Mouse (Mus musculus) neural tube, embryonic 11.5 days (tissue): ENCODE measurements around the gene Trir. TPM values are rescaled to one million over a fixed set of nuclear protein-coding genes. Genes with fewer than 3 reads are reported as not detected.
A peak's percentile ranks its signal among the peaks of the same experiment; 100 is the strongest.

Experiments used
- ATAC-seq: fragments of 200-750 bp; cut with Nextera tagmentation; 2 replicates; pipeline ENCODE4 v1.8.0; 2017; ENCODE audit warnings: moderate number of reproducible peaks, mild to moderate bottlenecking, moderate TSS enrichment, moderate library complexity; ENCODE audit not compliant: insufficient read depth, low FRiP score, low TSS enrichment
- DNase-seq: peaks from one replicate; pipeline ENCODE4 v3.0.0-alpha.2; 2015; ENCODE audit warnings: low spot score
- H3K27ac ChIP-seq: fragments of 300-500 bp; sonication (generic); 2 replicates; pipeline ENCODE4 v1.5.1; 2014; ENCODE audit warnings: low read depth, mild to moderate bottlenecking, low read length
- H3K27me3 ChIP-seq: fragments of 300-500 bp; sonication (generic); 2 replicates; pipeline ENCODE4 v1.6.1; 2014; ENCODE audit warnings: mild to moderate bottlenecking, low read length, mixed read lengths; ENCODE audit not compliant: control insufficient read depth, insufficient read depth
- H3K36me3 ChIP-seq: fragments of 300-500 bp; sonication (generic); 2 replicates; pipeline ENCODE4 v1.6.1; 2014; ENCODE audit warnings: mild to moderate bottlenecking, low read length, moderate library complexity, mixed read lengths; ENCODE audit not compliant: control insufficient read depth, insufficient read depth
- H3K4me1 ChIP-seq: fragments of 300-500 bp; sonication (generic); 2 replicates; pipeline ENCODE4 v1.6.1; 2014; ENCODE audit warnings: low read length, mixed read lengths; ENCODE audit not compliant: control insufficient read depth, insufficient read depth
- H3K4me2 ChIP-seq: fragments of 300-500 bp; sonication (generic); 2 replicates; pipeline ENCODE4 v1.6.1; 2014; ENCODE audit warnings: low read depth, mild to moderate bottlenecking, moderate library complexity
- H3K4me3 ChIP-seq: fragments of 300-500 bp; sonication (generic); 2 replicates; pipeline ENCODE4 v1.5.1; 2014; ENCODE audit warnings: low read depth, low read length
- H3K9ac ChIP-seq: fragments of 300-500 bp; sonication (generic); 2 replicates; pipeline ENCODE4 v1.6.1; 2014; ENCODE audit warnings: mild to moderate bottlenecking, low read length
- H3K9me3 ChIP-seq: fragments of 300-500 bp; sonication (generic); 2 replicates; pipeline ENCODE4 v1.6.1; 2016; ENCODE audit warnings: low read length; ENCODE audit not compliant: control insufficient read depth
- WGBS: fragments of 180-500 bp; shearing (Covaris S2); extraction: QIAGEN DNeasy Blood & Tissue Kit; methylation state at CpG from one replicate; pipeline ENCODE4 v1.1.7; 2014; 5-methylcytosine and 5-hydroxymethylcytosine counted together
- polyA plus RNA-seq: library from polyadenylated mRNA; unstranded; fragments of >200 nt; fragmentation: Nextera tagmentation; extraction: Ambion mirVana; gene quantifications from 2 replicates; pipeline ENCODE4 v1.2.1, GENCODE M21; 2014

The Trir gene
- polyA plus RNA-seq, 1 experiment from 2014 or later: 158 TPM

- H3K27me3 ChIP-seq: peaks cover 25% of the 10 kb centered on the region
- peak overlapping the region; percentile 55 for H3K4me2 ChIP-seq
- DNase-seq: peak; percentile 82
- ATAC-seq: peak; percentile 50; the same call in 1 of the 2 replicates
- WGBS: 7% methylated on average over 25 of the region's 26 CpGs
- H3K9me3 ChIP-seq: no peaks in the 10 kb centered on the region
- H3K36me3 ChIP-seq: peaks cover 1% of the 10 kb centered on the region
- H3K4me3 ChIP-seq: peak overlapping the region; percentile 21
- H3K27ac ChIP-seq: no peak overlapping the region
- H3K9ac ChIP-seq: peak overlapping the region; percentile 44
- no peaks in the 10 kb centered on the region for H3K4me1 ChIP-seq
These were observed 13.3 kb upstream of the Trir start for GRCm38 (mm10) chr8:85013230-85013840.

GRCm38 (mm10) chr8:85014431-85014830 lies 12.2 kb upstream of the Trir start, which contains the start of gene Best2:
TSS of gene Best2 (minus strand) at chr8:85014531.
- H3K4me2 ChIP-seq: peak within 1 kb of the TSS; percentile 55
- H3K4me1 ChIP-seq: no peaks in the 10 kb centered on the region
- WGBS: 56% methylated on average over 2 of the region's 2 CpGs
- peak within 1 kb of the TSS; percentile 44 for H3K9ac ChIP-seq
- no peak for ATAC-seq
- peaks cover 10% of the 10 kb centered on the region for H3K36me3 ChIP-seq
- no peaks in the 10 kb centered on the region for H3K9me3 ChIP-seq
- DNase-seq: no peak
- no peak within 1 kb of the TSS for H3K27ac ChIP-seq
- H3K4me3 ChIP-seq: peak within 1 kb of the TSS; percentile 21
- H3K27me3 ChIP-seq: peaks cover 23% of the 10 kb centered on the region

- Histone ChIP-seq H3K27ac (no peak overlapping the region), H3K4me1 (no peaks in the 10 kb centered on the region), H3K9ac (no peak overlapping the region), H3K27me3 (peaks cover 10% of the 10 kb centered on the region), H3K36me3 (peaks cover 13% of the 10 kb centered on the region), H3K9me3 (no peaks in the 10 kb centered on the region), H3K4me2 (no peak overlapping the region), H3K4me3 (no peak overlapping the region)
- DNase-seq (no peak), ATAC-seq (no peak)
- WGBS: 73% methylated on average over 10 of the region's 10 CpGs
These were observed 9.9 kb upstream of the Trir start for GRCm38 (mm10) chr8:85016724-85017123.

GRCm38 (mm10) chr8:85017209-85017608 lies 9.4 kb upstream of the Trir start:
- H3K4me2 ChIP-seq: no peak overlapping the region
- H3K4me3 ChIP-seq: no peak overlapping the region
- no peaks in the 10 kb centered on the region for H3K4me1 ChIP-seq
- no peak overlapping the region for H3K27ac ChIP-seq
- peaks cover 9% of the 10 kb centered on the region for H3K27me3 ChIP-seq
- peaks cover 13% of the 10 kb centered on the region for H3K36me3 ChIP-seq
- DNase-seq (no peak), ATAC-seq (no peak)
- no peak overlapping the region for H3K9ac ChIP-seq
- no peaks in the 10 kb centered on the region for H3K9me3 ChIP-seq
- 52% methylated on average over 5 of the region's 5 CpGs for WGBS

- Histone ChIP-seq H3K4me2 (no peak overlapping the region), H3K9me3 (no peaks in the 10 kb centered on the region), H3K27me3 (no peaks in the 10 kb centered on the region), H3K4me3 (no peak overlapping the region), H3K36me3 (peaks cover 18% of the 10 kb centered on the region), H3K9ac (no peak overlapping the region), H3K4me1 (peaks cover 13% of the 10 kb centered on the region), H3K27ac (no peak overlapping the region)
- DNase-seq (no peak), ATAC-seq (no peak)
- 96% methylated on average over 3 of the region's 3 CpGs for WGBS
These were observed 5.0 kb upstream of the Trir start for GRCm38 (mm10) chr8:85021514-85022055.

- Histone ChIP-seq H3K9ac (no peak overlapping the region), H3K4me1 (peaks cover 23% of the 10 kb centered on the region), H3K9me3 (no peaks in the 10 kb centered on the region), H3K27ac (no peak overlapping the region), H3K4me3 (peak overlapping the region; percentile 90), H3K27me3 (no peaks in the 10 kb centered on the region), H3K36me3 (peaks cover 11% of the 10 kb centered on the region), H3K4me2 (no peak overlapping the region; the same call in 1 of the 2 replicates)
- ATAC-seq (no peak), DNase-seq (no peak)
- 92% methylated on average over 3 of the region's 3 CpGs for WGBS
These were observed 2.8 kb upstream of the Trir start for GRCm38 (mm10) chr8:85023846-85024245.

- Histone ChIP-seq H3K27me3 (no peaks in the 10 kb centered on the region), H3K4me1 (peaks cover 27% of the 10 kb centered on the region), H3K9me3 (no peaks in the 10 kb centered on the region), H3K36me3 (peaks cover 13% of the 10 kb centered on the region), H3K27ac (peak within 1 kb of the TSS; percentile 60), H3K4me3 (peak within 1 kb of the TSS; percentile 90), H3K9ac (peak within 1 kb of the TSS; percentile 85), H3K4me2 (peak within 1 kb of the TSS; percentile 88)
- ATAC-seq (peak; percentile 88), DNase-seq (peak; percentile 89)
- WGBS: 7% methylated on average over 30 of the region's 30 CpGs
These were observed 1.3 kb upstream of the Trir start, which contains the start of gene Asna1 for GRCm38 (mm10) chr8:85025098-85025932. TSS of gene Asna1 (minus strand) at chr8:85025281.

- H3K27me3 ChIP-seq: no peaks in the 10 kb centered on the region
- no peaks in the 10 kb centered on the region for H3K9me3 ChIP-seq
- peak overlapping the region; percentile 99 for H3K9ac ChIP-seq
- DNase-seq (no peak), ATAC-seq (no peak)
- peaks cover 27% of the 10 kb centered on the region for H3K4me1 ChIP-seq
- peaks cover 13% of the 10 kb centered on the region for H3K36me3 ChIP-seq
- H3K4me3 ChIP-seq: peak overlapping the region; percentile 100
- H3K4me2 ChIP-seq: peak overlapping the region; percentile 57
- WGBS: under 1% methylated on average over 13 of the region's 13 CpGs
- H3K27ac ChIP-seq: peak overlapping the region; percentile 67; the same call in 1 of the 2 replicates
These were observed 863 bp downstream of the Trir start for GRCm38 (mm10) chr8:85027516-85027855.
